Mouse (Mus musculus) neutrophil, adult 5-6 weeks (primary cell): ENCODE data around the gene Krt80. TPM values are rescaled to one million over a fixed set of nuclear protein-coding genes. Genes with fewer than 3 reads are reported as not detected.
"Not testable (repeated sequence)": the region's sequence is repeated elsewhere in the genome, so short reads cannot be mapped to it uniquely, and the experiment has no call there.

Experiments
- ATAC-seq: fragments of 151-379, 151-347 bp; 2 replicates; pipeline ENCODE4 v1.8.0; 2017; ENCODE audit warnings: mild to moderate bottlenecking, moderate TSS enrichment; ENCODE audit not compliant: insufficient number of reproducible peaks, poor library complexity, low FRiP score, severe bottlenecking; ENCODE audit errors: extremely low read depth
- total RNA-seq: library from RNA; stranded (forward); fragments of 200-1000 nt; gene quantifications from 2 replicates; pipeline ENCODE4 v1.2.3, GENCODE M21; 2017

The Krt80 gene
- total RNA-seq, 1 experiment from 2014 or later = 34.7 TPM

DNA sequence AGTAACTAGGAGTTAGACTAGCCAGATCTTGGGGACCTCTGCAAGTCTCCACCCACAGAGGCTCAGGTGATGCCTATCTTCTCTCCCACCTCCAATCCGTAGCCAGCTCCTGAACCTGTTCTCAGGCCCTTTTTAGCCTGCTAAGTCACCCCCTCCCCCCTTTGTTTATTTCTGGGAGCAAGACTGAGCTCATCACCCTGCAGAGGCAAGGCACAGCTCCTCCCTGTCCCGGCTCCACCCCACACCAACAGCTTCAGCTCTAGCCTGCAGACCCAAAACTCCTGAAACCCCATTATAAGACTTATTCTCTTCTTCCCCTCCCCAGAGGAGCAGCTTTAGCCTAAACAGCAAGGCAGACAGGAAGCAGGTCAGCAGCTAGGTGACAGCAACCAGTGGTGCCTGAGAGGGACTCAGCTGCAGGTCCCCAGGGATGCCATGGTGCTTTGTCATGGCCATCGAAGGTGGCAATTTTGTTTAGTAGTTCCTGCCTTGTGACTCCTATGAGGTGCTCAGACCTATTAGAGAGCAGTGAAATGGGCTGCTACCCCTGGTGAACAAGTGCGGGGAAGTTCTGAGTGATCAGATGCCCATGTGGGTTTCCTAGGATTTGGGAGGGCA lies 7.5 kb downstream of the Krt80 start:
- no peak for ATAC-seq

DNA sequence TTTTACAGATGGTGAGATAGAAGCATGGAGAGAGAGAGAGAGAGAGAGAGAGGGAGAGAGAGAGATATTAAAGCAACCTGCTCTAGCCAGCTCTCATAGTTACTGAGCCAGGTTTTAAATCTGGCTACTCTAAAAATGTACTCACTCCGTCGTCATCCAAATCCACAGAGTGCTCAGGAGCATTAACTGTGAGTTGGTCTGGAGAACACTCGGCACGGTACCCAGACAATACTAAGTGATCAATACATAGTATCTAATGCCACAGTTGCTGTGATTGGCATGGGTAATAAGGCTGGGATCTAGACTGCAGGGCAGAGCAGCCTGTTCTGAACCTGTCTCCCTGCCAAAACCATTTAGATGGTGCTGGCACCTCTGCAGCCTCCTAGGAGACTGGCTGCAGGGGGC lies 14.6 kb downstream of the Krt80 start:
- ATAC-seq = no peak

DNA sequence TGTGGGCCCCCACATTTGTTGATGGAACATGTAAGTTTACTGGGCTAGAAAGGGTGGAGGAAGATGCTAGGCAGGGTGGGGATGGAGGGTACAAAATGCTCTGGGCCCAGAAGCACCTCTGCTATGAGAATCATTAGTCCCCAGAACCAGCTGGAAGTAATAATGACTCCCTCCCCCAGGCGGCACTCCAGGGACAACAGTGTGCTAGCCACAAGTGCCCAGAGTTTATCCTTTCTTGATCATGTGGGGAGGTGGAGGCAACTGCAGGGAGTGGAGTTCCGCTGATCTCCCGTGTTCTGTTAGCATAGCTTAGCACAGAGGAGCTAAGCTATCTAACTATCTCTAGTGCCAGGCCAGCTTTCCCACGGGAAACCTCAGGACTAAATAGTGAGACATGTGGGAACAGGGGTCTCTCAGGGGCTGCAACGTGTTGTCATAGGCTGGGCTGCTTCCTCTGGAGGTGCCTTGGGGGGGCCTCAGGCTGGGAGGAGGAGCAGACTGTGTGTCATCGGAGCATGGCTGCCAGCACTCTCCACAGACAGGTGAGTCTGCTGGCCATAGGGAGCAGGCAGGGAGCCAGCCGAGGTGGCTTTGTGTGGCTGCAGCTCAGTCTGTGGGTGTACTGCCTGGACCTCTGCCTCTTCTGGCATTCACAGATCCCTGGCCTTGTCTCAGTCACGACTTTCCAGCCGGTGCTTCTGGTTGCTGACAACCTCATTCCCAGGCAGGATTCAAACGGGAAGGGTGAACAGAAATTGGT lies 17.1 kb downstream of the Krt80 start:
- no peak for ATAC-seq

DNA sequence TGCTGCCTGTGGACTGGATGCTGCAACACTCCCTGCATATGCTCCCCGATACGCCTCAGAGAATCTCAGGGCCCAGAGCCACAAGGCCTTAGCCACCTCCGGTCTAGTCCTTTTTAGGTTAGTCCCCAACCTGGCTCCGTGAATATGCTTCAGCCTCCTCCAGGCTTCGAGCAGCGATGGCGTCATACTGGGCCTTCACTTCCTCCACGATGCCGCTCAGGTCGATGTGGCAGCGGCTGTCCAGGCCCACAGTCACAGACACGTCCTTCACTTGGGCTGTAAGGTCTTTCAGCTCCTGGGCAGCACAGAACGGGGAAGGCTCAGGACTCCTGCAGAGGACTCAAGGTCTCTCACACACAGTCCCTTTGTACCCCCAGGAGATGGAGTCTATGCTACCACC lies 17.9 kb downstream of the Krt80 start:
- ATAC-seq = peak; percentile 35

DNA sequence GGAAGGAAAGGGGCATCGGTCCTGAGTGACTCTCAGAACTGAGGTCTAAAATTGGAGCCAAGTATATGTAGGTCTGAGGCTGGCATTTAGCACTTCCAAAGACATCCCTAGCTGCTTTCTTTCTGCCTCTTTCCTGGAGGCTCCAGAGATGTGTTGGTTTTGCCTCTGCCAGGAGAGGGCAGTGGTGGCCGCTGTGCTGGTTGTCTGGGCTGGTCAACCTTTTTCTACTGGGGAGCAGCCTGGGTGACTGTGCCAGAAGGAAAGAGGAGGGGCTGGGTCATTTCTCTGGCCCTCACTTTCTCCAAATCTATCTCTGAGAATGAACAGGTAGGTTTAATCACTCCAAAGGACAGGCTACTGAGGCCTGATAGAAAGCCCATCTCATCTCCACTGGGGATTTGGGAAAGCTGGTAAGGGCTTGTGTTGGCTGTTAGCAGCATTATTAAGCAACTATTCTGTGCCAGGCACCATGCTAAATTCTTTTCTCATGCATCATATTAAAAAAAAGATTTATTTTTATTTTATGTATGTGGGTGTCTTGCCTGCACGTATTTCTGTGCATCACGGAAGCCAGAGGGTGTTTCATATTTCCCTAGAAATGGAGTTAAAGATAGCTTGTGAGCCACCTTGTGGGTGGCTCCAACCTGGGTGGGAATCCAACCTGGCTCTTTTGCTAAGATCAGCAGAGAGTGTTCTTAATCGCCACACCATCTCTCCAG lies 28.0 kb downstream of the Krt80 start:
- peak; percentile 65 for ATAC-seq

DNA sequence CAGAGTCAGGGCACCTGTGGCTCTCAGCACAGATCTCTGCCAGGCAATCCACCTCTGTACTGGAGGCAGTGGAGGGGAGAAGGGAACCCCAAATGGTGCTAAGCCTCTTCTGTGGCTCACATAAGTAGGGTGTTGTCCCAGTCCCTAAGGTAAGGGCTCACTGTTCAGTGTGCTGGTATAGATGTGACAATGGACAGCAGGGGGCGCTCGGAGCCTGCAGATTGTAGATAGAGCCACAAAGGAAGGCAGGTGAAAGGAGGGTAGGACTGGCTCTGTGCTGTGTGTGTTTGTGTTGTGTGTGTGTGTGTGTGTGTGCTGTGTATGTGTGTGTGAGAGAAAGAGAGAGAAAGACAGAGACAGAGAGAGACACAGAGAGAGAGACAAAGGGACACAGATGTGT lies 30.4 kb downstream of the Krt80 start:
- peak; percentile 77 for ATAC-seq

DNA sequence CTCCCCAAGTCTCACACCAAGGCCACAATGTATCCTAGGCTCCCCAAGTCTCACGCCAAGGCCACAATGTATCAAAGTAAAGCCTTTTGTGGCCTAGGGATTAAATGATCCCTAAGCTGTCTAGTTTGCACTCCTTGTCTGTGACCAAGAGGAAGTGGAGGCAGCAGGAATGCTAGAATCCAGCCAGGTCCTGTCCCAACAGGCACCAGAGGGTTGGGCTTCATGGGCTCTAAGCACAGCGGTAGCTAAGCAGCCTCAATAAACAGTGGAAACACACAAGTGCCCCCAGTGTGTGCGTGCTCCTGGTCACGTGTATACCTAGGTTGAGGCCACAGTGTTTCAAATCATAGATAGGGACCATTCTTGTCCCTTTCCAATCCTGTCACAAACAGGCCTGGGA lies 31.6 kb downstream of the Krt80 start:
- ATAC-seq = no peak

DNA sequence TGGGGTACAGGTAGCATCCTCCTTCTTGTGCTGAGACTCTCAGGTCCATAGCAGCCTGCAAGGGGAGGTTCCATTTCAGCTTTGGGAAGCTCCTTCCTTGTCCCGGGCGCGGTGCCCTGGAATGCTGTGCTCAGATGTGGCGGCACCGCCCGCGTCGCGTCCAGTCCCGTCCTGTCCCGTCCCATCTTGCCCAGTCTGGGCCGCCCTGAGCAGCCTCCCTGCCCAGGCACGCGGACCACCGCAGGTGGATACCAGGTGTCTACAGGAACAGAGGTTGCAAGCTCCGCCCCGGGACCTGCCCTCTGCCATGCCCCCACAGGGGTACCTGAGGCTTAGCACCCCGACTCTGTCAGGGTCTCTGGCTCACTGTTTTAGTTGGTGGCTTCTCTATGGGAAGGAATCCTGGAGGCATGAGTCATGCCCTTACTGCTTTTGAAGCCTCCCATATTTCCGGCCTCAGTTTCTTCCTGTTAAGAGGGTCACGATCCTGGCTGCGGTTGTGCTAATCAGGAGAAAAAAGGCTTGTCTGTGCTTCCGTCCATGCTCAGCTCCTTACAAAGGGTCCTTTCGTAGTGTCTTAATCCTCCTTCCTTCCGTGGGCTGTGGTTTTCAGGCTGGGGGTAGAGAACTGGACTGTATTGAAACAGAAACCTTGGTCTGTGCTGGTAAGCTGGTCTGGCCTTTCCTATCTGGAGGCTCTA lies 33.3 kb downstream of the Krt80 start:
- ATAC-seq = no peak

DNA sequence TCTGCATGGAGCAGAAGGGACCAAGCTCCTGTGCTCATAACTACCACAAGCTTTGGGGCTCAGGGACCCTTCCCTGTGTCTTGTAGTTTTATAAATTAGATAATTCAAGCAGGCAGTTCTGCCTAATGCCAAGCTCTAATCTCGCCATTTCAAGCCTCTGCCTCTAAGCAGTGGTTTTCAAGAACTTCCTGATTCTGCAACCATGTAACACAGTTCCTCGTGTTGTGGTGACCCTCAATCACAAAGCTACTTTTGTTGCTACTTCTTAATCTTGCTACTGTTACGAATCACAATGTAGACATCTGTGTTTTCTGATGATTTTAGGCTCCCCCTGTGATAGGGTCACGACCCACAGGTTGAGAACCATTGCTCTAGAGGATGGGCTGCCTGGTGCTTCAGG lies 36.3 kb downstream of the Krt80 start:
- ATAC-seq = no peak

DNA sequence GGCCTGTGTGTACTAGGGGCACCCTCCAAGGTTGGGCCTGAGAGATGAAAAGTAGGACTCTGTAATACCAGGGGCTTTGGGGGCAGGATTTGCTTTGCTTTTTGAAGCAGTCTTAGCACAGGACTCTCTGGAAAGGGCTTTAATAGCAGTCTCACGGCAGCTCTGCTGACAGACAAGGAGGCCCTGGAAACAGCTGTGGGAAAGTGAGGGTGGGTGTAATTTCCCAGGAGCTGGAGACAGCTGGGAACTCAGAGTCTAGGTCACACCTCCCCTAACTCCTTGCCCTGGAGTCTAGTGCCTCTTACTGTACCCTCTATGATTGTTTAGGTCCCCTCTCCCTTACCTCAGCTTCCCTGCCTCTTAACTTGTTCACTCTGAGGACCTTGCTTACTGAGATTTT lies 36.8 kb downstream of the Krt80 start:
- ATAC-seq = no peak

DNA sequence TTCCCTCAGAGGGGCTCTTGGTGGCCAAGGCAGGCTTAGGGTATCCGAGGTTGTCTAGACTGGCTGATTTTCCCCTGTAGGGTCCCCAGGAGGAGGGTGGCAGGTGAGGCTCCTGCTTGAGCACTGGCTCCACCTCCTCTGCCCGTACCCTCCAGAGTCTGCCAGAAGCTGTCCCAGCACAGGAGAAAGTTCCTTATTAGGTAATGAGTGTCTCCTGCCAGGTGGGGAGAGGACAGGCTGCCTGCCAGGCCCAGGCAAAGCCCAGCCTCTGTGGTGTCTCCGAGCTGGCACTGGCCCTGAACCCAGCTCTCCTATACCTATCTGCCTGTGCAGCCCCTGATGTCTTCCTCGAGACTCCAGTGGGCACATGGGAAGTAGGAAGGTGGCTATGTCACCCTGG lies 37.6 kb downstream of the Krt80 start:
- no peak for ATAC-seq

DNA sequence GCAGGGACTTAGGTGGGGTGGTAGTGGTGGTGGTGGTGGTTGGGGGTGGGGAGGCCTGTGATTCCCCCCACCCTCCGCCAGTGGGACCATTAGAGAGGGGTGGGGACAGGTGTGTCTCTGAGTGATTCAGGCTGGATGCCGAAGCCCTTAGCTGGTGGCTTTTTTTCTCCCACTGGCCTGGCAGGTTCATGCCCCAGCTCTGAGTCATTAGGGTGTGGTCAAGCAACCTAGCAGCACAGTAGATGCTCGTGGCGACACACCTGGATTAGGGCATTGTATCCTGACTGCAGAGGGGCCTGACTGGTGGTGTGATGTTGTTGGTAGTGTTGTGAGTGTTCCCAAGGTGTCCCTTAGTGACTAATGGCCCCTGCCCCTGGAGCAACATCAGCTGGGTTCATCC lies 38.9 kb downstream of the Krt80 start:
- no peak for ATAC-seq

DNA sequence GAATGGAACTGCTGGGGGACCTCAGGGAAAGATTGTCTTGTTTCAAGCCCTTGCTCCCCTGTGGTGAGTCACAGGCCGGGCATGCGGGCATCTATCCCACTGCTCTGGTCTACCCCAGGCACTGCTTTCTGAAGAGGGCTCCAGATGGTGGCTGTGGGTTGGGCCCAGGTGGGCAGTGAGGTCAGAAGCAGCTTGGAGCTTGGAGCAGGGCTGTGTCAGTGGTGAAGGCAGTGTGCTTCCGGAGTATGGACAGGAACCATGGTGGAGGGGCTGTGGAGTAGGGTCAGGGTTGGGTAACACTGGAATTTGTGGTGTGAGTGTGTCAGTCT lies 40.4 kb downstream of the Krt80 start:
- ATAC-seq = no peak

DNA sequence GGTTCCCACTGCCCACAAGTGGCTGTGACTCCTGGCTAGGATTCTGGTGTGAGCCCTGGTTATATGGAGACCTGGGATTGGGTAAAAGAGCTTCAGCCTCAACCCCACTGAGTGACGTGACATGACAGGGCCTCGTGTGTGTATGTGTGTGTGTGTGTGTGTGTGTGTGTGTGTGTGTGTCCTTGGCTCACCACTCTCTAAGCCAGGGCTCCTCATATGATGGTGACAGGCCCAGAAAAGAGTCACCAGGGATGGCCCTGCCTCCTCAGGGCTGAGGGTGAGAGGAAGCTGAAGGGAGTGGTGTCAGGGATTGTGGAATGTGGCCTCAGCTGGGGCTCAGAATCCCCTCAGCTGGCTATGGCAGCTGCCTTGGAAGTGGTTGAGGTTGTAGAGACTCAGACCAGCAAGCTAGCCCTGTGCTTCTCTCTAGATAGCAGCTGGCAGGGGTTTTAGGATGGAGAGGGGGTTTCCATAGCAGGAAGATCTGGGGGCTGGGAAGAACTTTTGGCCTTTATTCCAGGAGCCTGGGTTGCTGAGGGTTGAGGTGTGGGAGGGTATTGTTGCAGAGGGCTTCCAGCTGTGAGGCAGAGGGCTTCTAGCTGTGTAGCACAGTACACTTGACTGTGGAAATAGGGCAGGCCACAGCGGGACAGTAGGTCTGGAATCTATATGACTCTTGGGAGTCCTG lies 40.9 kb downstream of the Krt80 start:
- no peak for ATAC-seq

DNA sequence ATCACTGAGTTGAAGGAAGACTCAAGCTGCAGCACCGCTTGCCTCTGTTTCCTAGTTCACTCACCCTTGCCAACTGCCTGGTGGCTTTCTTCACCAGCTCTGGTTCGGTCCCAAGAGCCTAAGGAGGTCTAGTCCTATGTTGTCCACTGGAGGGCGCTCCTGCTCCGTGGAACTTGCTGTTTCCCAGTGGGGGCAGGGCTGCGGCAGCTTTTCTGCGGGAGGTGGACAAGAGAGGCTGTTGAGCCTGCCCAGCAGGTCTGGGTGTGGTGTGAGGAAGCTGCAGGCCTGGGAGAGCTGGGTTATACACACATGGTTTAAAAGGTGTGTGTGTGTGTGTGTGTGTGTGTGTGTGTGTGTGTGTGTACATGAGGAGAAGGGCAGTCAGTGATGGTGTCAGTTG lies 42.7 kb downstream of the Krt80 start:
- peak; percentile 74 for ATAC-seq

DNA sequence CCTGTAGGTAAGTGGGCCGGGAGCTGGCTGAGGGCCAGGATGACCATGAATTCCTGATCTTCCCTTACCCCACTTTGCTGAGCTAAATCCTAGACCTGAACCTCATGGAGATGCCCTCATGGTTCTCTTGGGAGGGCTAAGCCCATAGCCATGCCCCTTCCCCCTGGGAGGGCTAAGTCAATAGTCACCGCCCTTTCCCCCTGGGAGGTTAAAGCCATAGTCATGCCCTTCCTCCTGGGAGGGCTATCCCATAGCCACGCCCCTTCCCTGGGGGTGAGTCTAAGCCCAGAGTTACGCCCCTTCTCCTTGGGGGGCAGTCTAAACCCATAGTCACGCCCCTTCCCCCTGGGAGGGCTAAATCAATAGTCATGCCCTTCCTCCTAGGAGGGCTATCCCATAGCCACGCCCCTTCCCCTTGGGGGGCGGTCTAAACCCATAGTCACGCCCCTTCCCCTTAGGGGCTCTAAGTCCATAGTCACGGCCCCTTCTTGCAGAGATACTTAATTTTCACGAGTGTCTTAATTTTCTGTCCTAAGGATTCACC lies 43.9 kb downstream of the Krt80 start:
- ATAC-seq = no peak

DNA sequence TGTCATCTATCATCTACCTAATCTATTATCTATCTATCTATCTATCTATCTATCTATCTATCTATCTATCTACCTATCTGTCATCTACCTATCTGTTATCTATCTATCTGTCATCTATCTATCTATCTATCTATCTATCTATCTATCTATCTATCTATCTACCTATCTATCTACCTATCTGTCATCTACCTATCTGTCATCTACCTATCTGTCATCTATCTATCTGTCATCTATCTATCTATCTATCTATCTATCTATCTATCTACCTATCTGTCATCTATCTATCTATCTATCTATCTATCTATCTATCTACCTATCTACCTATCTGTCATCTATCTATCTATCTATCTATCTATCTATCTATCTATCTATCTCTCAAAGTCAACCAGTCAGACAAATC lies 45.6 kb downstream of the Krt80 start:
- not testable (repeated sequence) for ATAC-seq

DNA sequence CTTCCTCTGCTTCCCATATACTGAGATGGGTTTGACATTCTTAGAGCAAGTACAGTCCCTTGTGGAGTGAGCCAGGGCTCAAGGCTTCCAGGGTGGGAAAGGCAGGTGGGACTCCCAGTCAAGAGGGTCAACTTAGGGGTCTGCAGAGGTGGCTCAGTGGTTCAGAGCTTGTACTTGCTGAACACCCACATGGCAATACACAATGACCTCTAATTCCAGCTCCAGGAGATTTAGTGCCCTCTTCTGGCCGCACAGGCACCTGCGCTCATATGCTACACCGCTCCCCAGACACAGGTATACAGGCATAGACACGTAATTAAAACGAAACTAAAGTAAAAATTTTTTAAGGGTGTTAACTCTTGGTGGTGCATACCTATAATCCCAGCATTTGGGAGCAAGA lies 46.5 kb downstream of the Krt80 start:
- ATAC-seq = no peak

DNA sequence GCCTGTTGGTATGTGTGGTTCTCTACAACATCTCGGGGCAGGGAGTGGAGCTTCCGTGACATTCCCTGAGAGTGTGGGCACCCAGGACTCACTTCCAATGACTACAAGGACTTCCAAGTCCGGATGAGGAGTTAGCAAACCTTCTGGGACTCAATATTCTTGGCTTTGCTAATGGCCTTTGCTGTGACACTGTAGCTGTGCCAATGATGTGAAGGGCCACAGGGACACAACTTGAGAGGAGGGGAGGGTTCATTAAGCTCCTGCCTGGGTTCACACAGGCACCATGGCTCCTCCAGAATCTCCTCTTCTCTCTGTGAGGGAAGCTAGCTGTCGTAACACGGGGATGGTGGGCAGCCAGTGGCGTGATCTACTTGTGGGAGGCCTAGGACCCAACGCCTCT lies 47.3 kb downstream of the Krt80 start:
- no peak for ATAC-seq
